Mouse (Mus musculus) gastrocnemius, postnatal 25 days (tissue): Measurements from ENCODE around the gene Gm3667. TPM values are rescaled to one million over a fixed set of nuclear protein-coding genes. Genes with fewer than 3 reads are reported as not detected.
"Not testable (repeated sequence)": the region's sequence is repeated elsewhere in the genome, so short reads cannot be mapped to it uniquely, and the experiment has no call there.

Experiments
- DNase-seq: peaks from one replicate; pipeline ENCODE4 v3.0.0; 2022
- long read RNA-seq, 2 experiments: library from polyadenylated mRNA; stranded (forward); transcript quantifications; one replicate each; pipeline ENCODE4 v2.0.0; 2021
- total RNA-seq, 2 experiments: library from RNA; stranded (reverse); gene quantifications; 1 replicate in 1 of 2; 2 replicates in 1 of 2; pipeline ENCODE4 v1.2.3; 2021

The Gm3667 gene
- under 1 TPM; 0.20 to 0.43 TPM for total RNA-seq
- long read RNA-seq, experiment 1, partial matches to known transcripts = 0 of 1 reads
- long read RNA-seq, experiment 1, other reads (novel, unspliced or antisense) = 1 of 1 reads
- long read RNA-seq, experiment 2, partial matches to known transcripts = 0 of 2 reads
- long read RNA-seq, experiment 2, other reads (novel, unspliced or antisense) = 1 of 2 reads

GRCm38 (mm10) chr14:6889521-6890012, at the start of gene Gm3667:
Gm3667 (minus strand) TSS chr14:6889962.
- peak; percentile 28 for DNase-seq

GRCm38 (mm10) chr14:6899881-6900280, 10.1 kb upstream of the Gm3667 start:
- not testable (repeated sequence) for DNase-seq

- not testable (repeated sequence) for DNase-seq
Measured at GRCm38 (mm10) chr14:6888811-6889210, 951 bp downstream of the Gm3667 start.

- not testable (repeated sequence) for DNase-seq
Measured at GRCm38 (mm10) chr14:6840211-6840610, 49.6 kb downstream of the Gm3667 start, which contains the start of gene Gm3642. Gm3642 (minus strand) TSS chr14:6840311.

GRCm38 (mm10) chr14:6823297-6823696, 66.5 kb downstream of the Gm3667 start:
- not testable (repeated sequence) for DNase-seq

Other genes with a start within 250 kb of the Gm3667 start
- not detected for gene Gm10251, start 205.8 kb downstream of the Gm3667 start, total RNA-seq
- gene Gm8050, start 169.7 kb downstream of the Gm3667 start, total RNA-seq = not detected
- under 1 TPM; 0.67 to 0.94 TPM for gene Gm3636, start 147.6 kb downstream of the Gm3667 start, total RNA-seq
- gene Gm8362, start 115.6 kb downstream of the Gm3667 start, total RNA-seq = not detected
- gene Gm3642, start 49.7 kb downstream of the Gm3667 start, total RNA-seq = not detected
- not detected for gene Gm6356, start 83.9 kb upstream of the Gm3667 start, total RNA-seq
- not detected for gene Gm10406, start 137.5 kb upstream of the Gm3667 start, total RNA-seq
- gene Gm3685, start 155.0 kb upstream of the Gm3667 start, total RNA-seq = not detected
- gene Gm3696, start 210.7 kb upstream of the Gm3667 start, total RNA-seq = under 1 TPM; 0.18 to 0.24 TPM
- gene Gm6676, start 235.4 kb upstream of the Gm3667 start, total RNA-seq = not detected